Mouse (Mus musculus): ENCODE data around the gene Prrc2b. TPM values are rescaled to one million over a fixed set of nuclear protein-coding genes. Genes with fewer than 3 reads are reported as not detected.

The Prrc2b gene
- polyA plus RNA-seq, 1 experiment: 35.1 TPM

- Histone ChIP-seq H3K27ac (ENCODE audit: insufficient read depth, low read length) (no peak overlapping the region), H3K4me1 (ENCODE audit: control insufficient read depth, insufficient read depth, insufficient read length) (0 out of 2 replicates have a peak, but pooled peaks cover 4% of the 10 kb centered on the region), H3K36me3 (ENCODE audit: control insufficient read depth, insufficient read depth, low read length) (peaks cover 66% of the 10 kb centered on the region), H3K27me3 (ENCODE audit: control insufficient read depth, insufficient read depth, low read length) (no peaks in the 10 kb centered on the region), H3K4me3 (ENCODE audit: extremely low read depth, insufficient read depth, insufficient read length) (no peak overlapping the region)
- 76% methylated on average over 7 of the region's 7 CpGs for WGBS
- no peak for DNase-seq (ENCODE audit: low read depth in 1 of 2, low spot score in 2 of 2)
- TF ChIP-seq CTCF (IDR thresholded peaks at IDR 0.05; ENCODE audit: extremely low read depth, insufficient read depth, insufficient read length, insufficient replicate concordance): no peak
- no peak for TF ChIP-seq POLR2A (IDR thresholded peaks at IDR 0.05; ENCODE audit: low read depth, low read length)
These were observed 70.7 kb downstream of the Prrc2b start for GRCm38 (mm10) chr2:32221577-32221976.

- DNase-seq (ENCODE audit: low read depth in 1 of 2, low spot score in 2 of 2): peak in 1 of 2 experiments; percentile 29
- 45% methylated on average over 10 of the region's 10 CpGs for WGBS
- H3K4me3 ChIP-seq (ENCODE audit: extremely low read depth, insufficient read depth, insufficient read length): no peak overlapping the region
- H3K27me3 ChIP-seq (ENCODE audit: control insufficient read depth, insufficient read depth, low read length): no peaks in the 10 kb centered on the region
- no peak overlapping the region for H3K27ac ChIP-seq (ENCODE audit: insufficient read depth, low read length)
- 0 out of 2 replicates have a peak, but pooled peaks cover 4% of the 10 kb centered on the region for H3K4me1 ChIP-seq (ENCODE audit: control insufficient read depth, insufficient read depth, insufficient read length)
- peaks cover 66% of the 10 kb centered on the region for H3K36me3 ChIP-seq (ENCODE audit: control insufficient read depth, insufficient read depth, low read length)
- TF ChIP-seq POLR2A (IDR thresholded peaks at IDR 0.05; ENCODE audit: low read depth, low read length) (no peak), CTCF (IDR thresholded peaks at IDR 0.05; ENCODE audit: extremely low read depth, insufficient read depth, insufficient read length, insufficient replicate concordance) (no peak)
These were observed 71.2 kb downstream of the Prrc2b start for GRCm38 (mm10) chr2:32222057-32222456.

GRCm38 (mm10) chr2:32235433-32235832, 84.6 kb downstream of the Prrc2b start:
- H3K27me3 ChIP-seq (ENCODE audit: control insufficient read depth, insufficient read depth, low read length): no peaks in the 10 kb centered on the region
- peaks cover 19% of the 10 kb centered on the region for H3K36me3 ChIP-seq (ENCODE audit: control insufficient read depth, insufficient read depth, low read length)
- DNase-seq (ENCODE audit: low read depth in 1 of 2, low spot score in 2 of 2): no peak
- H3K4me3 ChIP-seq (ENCODE audit: extremely low read depth, insufficient read depth, insufficient read length): no peak overlapping the region
- H3K4me1 ChIP-seq (ENCODE audit: control insufficient read depth, insufficient read depth, insufficient read length): peaks cover 3% of the 10 kb centered on the region; the same call in 1 of the 2 replicates
- no peak for TF ChIP-seq POLR2A (IDR thresholded peaks at IDR 0.05; ENCODE audit: low read depth, low read length)
- no peak for TF ChIP-seq CTCF (IDR thresholded peaks at IDR 0.05; ENCODE audit: extremely low read depth, insufficient read depth, insufficient read length, insufficient replicate concordance)
- no peak overlapping the region for H3K27ac ChIP-seq (ENCODE audit: insufficient read depth, low read length)
- WGBS: 31% methylated on average over 7 of the region's 7 CpGs

GRCm38 (mm10) chr2:32235886-32236759, 85.2 kb downstream of the Prrc2b start, which contains the start of gene Pomt1:
Pomt1 (plus strand) TSS chr2:32236590.
- H3K4me3 ChIP-seq (ENCODE audit: extremely low read depth, insufficient read depth, insufficient read length): peak within 1 kb of the TSS; percentile 78
- H3K4me1 ChIP-seq (ENCODE audit: control insufficient read depth, insufficient read depth, insufficient read length): peaks cover 3% of the 10 kb centered on the region; the same call in 1 of the 2 replicates
- H3K27ac ChIP-seq (ENCODE audit: insufficient read depth, low read length): peak within 1 kb of the TSS; percentile 72
- peaks cover 12% of the 10 kb centered on the region for H3K36me3 ChIP-seq (ENCODE audit: control insufficient read depth, insufficient read depth, low read length)
- WGBS: under 1% methylated on average over 54 of the region's 54 CpGs
- H3K27me3 ChIP-seq (ENCODE audit: control insufficient read depth, insufficient read depth, low read length): no peaks in the 10 kb centered on the region
- TF ChIP-seq CTCF (IDR thresholded peaks at IDR 0.05; ENCODE audit: extremely low read depth, insufficient read depth, insufficient read length, insufficient replicate concordance): no peak
- peak; percentile 34 for TF ChIP-seq POLR2A (IDR thresholded peaks at IDR 0.05; ENCODE audit: low read depth, low read length)
- peak; percentile 85 to 86 for DNase-seq (ENCODE audit: low read depth in 1 of 2, low spot score in 2 of 2)

- peaks cover 3% of the 10 kb centered on the region; the same call in 1 of the 2 replicates for H3K4me1 ChIP-seq (ENCODE audit: control insufficient read depth, insufficient read depth, insufficient read length)
- TF ChIP-seq CTCF (IDR thresholded peaks at IDR 0.05; ENCODE audit: extremely low read depth, insufficient read depth, insufficient read length, insufficient replicate concordance): no peak
- no peak for TF ChIP-seq POLR2A (IDR thresholded peaks at IDR 0.05; ENCODE audit: low read depth, low read length)
- peaks cover 4% of the 10 kb centered on the region for H3K36me3 ChIP-seq (ENCODE audit: control insufficient read depth, insufficient read depth, low read length)
- no peaks in the 10 kb centered on the region for H3K27me3 ChIP-seq (ENCODE audit: control insufficient read depth, insufficient read depth, low read length)
- peak overlapping the region; percentile 42; the same call in 1 of the 2 replicates for H3K27ac ChIP-seq (ENCODE audit: insufficient read depth, low read length)
- peak in 1 of 2 experiments; percentile 19 for DNase-seq (ENCODE audit: low read depth in 1 of 2, low spot score in 2 of 2)
- WGBS: under 1% methylated on average over 20 of the region's 20 CpGs
- H3K4me3 ChIP-seq (ENCODE audit: extremely low read depth, insufficient read depth, insufficient read length): peak overlapping the region; percentile 78
These were observed 86.0 kb downstream of the Prrc2b start for GRCm38 (mm10) chr2:32236760-32237487.

GRCm38 (mm10) chr2:32237571-32237970, 86.7 kb downstream of the Prrc2b start:
- 0 out of 2 replicates have a peak overlapping the region, but pooled peaks have one; percentile 78 for H3K4me3 ChIP-seq (ENCODE audit: extremely low read depth, insufficient read depth, insufficient read length)

More at GRCm38 (mm10) chr2:32237571-32237970, 86.7 kb downstream of the Prrc2b start:
- H3K27me3 ChIP-seq (ENCODE audit: control insufficient read depth, insufficient read depth, low read length): no peaks in the 10 kb centered on the region
- no peaks in the 10 kb centered on the region for H3K36me3 ChIP-seq (ENCODE audit: control insufficient read depth, insufficient read depth, low read length)
- TF ChIP-seq CTCF (IDR thresholded peaks at IDR 0.05; ENCODE audit: extremely low read depth, insufficient read depth, insufficient read length, insufficient replicate concordance): no peak
- TF ChIP-seq POLR2A (IDR thresholded peaks at IDR 0.05; ENCODE audit: low read depth, low read length): no peak
- peaks cover 3% of the 10 kb centered on the region; the same call in 1 of the 2 replicates for H3K4me1 ChIP-seq (ENCODE audit: control insufficient read depth, insufficient read depth, insufficient read length)
- no peak overlapping the region for H3K27ac ChIP-seq (ENCODE audit: insufficient read depth, low read length)
- 50% methylated on average over 4 of the region's 4 CpGs for WGBS
- no peak for DNase-seq (ENCODE audit: low read depth in 1 of 2, low spot score in 2 of 2)

Data from spleen, adult 2 months (tissue).